Mouse (Mus musculus): ENCODE data around the gene Ephb1.

DNA sequence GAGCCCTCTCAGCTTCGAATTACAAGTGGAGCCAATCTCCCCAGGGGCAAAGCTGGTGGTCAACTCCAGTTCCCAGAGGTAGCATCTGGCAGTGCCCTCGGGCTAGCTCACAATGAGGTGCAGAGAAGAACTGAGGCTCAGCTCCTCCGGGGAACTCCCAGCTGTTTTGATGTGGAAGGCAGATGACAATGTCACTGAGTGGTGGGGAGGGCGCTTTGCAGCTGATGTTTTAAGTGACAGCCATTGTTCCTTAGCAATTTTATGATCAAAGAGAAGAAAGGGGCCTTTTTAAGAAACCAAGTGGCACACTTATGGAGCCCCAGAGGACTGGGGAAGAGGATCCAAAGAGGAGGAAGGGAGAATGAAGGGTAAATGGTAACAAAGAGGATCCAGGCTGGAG, 46.8 kb downstream of the Ephb1 start:
- no peak for TF ChIP-seq CTCF (IDR thresholded peaks at IDR 0.05; ENCODE audit: borderline replicate concordance, insufficient read depth, low read depth, low read length)
- no peak for TF ChIP-seq POLR2A (IDR thresholded peaks at IDR 0.05; ENCODE audit: borderline replicate concordance, insufficient read depth, low read length)

Measured in cerebellum, adult 2 months (tissue).